Mouse (Mus musculus) liver, postnatal 0 days (tissue): ENCODE measurements around the gene Dnase1l1.

Experiments used
- CTCF ChIP-seq: sonication (generic); IDR thresholded peaks from 2 replicates; pipeline ENCODE4 v1.5.1; 2016; ENCODE audit warnings: antibody characterized with exemption, low read depth
- EP300 ChIP-seq: IDR thresholded peaks from 2 replicates; pipeline ENCODE4 v1.6.1; 2016; ENCODE audit warnings: antibody characterized with exemption, low read depth, mild to moderate bottlenecking

DNA sequence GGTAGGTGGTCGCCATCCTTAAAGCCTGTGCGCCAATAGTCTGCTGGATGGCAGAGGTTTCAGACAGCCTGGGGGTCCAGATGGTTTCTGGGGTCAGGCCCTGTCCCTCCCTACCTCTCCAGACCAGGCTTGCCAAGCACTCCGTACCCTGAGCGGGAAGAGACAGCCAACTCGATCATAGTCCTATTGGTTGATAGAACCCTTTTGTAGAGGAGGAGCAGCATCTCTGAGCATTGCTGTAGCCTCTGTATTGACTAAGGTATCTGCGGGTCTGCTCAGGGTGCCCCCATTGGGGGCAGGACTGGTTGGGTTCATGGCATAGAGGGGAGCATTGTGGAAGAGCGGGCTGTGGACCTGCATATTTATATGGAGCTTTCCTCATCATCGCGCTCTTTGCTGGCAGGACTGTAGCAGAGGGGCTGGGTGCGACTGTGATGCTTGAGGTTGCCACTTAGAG lies 47.1 kb upstream of the Dnase1l1 start:
- no peak for TF ChIP-seq CTCF
- no peak for TF ChIP-seq EP300
